Mouse (Mus musculus) left cerebral cortex, adult 8-10 months (tissue): Measurements from ENCODE around the gene Tbx6. TPM values are rescaled to one million over a fixed set of nuclear protein-coding genes. Genes with fewer than 3 reads are reported as not detected.

Experiments used
- DNase-seq, 2 experiments: peaks; one replicate each; pipeline ENCODE4 v3.0.0; 2022; ENCODE audit warnings: low spot score in 2 of 2
- total RNA-seq, 4 experiments: library from RNA; stranded (reverse); gene quantifications; 2 replicates each; pipeline ENCODE4 v1.2.4; 2022

Gene Tbx6
- under 1 TPM; 0.63 to 1.00 (median 0.84) TPM for total RNA-seq

DNA sequence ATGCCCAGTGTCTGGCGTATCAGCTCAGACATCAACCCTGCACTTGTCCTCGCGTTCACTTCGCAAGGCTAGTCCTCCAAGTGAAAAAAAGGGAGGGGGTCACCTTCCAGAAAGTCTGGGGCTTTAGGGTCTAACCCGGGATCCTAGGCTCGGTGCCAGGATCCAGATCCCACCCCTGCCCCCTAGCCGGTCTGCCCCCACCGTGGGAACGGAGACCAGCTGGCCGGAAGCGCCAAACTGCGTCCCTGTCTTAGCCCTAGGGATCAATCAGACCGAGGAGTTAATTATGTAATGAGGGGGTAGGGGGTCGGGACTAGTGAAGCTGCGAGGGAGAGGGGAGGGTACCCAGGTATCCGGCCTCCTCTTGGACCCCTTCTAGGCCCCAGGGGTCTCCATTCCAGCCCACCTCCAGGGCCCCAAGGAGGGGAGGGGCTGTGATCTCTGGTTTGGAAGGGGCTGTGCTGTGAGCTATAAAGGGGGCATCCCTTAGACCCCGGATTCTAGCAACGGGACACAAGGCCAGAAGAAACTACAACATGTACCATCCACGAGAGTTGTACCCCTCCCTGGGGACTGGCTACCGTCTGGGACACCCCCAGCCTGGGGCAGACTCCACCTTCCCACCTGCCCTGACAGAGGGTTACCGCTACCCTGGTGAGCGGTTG, at the start of gene Tbx6:
Gene Tbx6, plus strand, starts transcription at position 513 of the 665 bp plus-strand sequence.
- DNase-seq = no peak

DNA sequence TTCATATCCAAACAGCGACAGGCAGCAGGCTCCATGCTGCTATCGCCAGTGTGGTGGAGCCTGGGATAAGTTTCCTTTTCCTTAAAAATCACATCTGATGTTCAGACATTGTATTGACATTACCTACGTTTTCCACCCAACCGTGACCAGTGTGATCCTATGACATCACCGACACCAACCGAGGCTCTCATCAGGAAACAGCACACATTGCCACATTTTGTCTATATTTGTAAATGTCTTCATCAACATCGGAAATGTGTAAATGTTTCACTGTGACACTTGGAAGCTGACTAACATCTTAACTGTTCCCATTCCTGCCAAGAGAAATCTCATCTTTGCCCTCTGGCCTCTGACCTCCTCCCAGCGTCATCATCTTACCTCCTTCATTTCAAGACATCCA, 45.2 kb upstream of the Tbx6 start:
- no peak for DNase-seq

DNA sequence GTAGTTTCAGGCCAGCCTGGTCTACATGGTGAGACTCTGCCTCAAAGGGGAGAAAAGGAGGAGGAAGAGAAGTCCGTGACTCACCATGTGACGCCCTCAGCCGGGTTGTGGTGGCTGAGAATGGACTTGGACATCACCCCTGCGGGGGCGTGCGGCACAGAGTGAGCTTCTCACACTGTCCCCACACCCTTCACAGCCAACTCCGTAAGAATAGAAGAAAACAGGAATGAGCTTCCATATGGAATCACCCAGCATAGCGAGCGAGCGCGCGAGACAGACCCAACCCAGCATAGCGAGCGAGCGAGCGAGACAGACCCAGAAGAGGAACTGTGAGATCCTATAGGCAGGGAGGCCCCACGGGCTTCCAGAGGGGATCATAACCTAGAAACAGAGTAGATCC, 41.7 kb upstream of the Tbx6 start:
- DNase-seq = peak in 1 of 2 experiments; percentile 84

DNA sequence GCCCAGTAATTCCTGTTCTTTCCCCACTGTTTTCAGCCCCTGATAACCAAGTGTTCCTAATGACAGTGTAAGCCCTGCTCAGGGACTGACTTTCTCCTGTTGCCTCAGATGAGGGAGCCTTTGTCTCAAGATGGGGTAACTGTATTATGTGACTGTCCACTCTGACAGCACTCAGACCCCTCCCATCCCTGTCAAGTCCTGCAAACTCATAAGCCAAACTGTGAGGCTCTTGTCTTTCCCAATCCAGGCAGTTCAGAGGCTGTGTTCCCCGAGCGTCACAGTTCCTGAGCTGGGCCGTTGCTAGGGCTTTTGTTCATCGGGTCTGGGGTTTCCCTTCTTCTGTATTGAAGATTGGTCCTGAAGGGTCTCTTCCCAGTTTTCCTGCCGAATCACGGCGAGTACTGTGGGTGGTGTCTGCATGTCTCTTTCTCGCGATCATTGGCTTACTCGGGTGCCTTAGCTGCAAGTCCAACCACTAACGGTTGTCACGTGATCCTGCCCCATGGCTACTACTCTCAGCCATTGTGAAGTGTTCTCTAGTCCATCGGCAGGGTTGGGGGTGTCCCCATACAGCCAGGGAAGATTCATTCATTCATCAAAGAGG, 41.0 kb upstream of the Tbx6 start:
- no peak for DNase-seq

DNA sequence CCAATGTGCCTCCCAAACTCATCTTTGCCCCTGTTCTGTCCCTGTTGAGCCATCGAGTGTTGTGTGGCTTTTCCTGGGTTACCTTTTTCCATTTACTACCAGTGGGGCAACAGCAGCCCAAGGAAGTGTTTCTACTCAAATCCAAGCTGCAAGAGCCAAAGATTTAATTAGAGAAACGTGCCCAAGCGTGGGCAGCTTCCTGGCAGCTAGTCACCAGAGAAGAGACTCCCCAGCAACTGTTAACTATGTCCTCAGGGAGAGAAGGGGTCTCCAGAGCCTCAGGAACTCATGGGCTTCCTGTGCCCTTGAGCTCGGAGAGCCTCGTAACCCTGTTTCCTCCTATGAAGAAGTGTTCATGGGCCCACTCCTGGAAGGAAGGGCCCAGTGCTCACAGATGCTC, 40.3 kb upstream of the Tbx6 start:
- no peak for DNase-seq

DNA sequence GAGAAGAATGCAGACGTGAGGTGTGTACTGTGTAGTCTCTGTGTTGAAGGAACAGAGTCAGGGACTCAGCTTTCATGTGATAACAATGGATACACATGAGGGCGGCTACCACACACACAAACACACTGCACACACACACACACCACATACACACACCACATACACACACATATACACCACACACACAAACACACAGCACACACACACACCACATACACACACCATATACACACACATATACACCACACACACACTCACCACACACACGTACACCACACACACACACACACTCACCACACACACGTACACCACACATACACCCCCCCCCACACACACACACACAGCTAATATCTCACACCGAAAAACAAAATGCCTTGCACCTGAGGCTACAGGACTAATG, 39.8 kb upstream of the Tbx6 start:
- DNase-seq = no peak

DNA sequence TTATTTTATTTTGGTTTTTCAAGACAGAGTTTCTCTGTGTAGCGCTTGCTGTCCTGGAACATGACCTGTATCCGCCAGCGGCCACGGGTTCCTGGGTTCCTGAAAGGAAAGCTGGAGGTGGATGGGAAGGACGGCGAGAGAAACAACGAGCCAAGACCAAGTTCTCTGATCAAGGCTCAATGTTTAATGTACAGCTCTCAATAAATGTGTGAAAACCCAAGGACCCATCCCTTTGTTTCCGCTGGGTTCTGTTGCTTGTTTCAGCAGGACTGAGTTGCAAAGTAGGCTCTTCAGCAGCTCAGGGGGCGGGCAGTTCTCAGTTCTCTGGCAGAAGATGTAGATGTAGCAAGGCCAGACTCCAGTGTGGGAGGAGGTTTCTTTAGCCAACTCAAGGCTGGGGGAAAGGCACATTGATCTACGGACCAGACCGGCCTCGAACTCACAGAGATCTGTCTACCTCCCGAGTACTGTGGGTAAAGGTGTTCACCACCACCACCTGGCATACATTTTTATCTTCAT, 39.3 kb upstream of the Tbx6 start:
- no peak for DNase-seq

DNA sequence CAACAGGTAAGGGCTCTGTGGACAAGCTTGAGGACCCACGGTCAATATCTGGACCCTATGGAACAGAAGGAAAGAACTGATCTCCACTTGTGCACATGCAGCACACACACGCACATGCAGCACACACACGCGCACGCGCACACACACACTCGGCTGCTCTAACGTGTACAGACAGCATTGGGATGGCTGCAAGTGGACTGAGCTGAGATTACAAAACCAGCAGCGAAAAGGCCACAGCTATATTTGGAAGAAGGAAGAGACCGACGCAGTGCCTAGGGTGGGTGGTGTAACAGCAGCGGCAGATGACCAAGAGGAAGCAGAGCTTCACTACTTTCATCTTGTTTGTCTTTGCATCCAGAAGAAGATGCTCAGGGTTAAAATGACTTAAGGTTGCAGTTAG, 35.2 kb upstream of the Tbx6 start:
- peak in 1 of 2 experiments; percentile 22 for DNase-seq

DNA sequence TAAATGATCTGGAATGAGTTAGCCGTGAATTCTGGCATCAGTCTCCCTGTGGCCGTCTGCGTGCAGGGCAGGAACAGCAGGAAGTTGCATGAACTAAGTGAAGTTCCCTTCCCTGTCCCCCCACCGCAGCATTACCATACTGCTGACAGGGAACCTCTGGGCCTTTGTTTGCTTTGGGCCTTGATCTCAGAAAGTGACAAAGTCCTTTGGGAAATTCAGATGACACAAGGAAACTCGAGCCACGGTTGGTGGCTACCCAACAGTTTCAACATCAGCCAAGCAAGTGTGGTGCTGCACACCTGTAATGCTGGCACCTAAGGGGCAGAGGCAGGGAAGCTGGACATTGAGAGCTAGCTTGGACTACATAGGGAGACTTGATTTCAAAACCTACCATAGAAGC, 34.5 kb upstream of the Tbx6 start:
- DNase-seq = no peak

DNA sequence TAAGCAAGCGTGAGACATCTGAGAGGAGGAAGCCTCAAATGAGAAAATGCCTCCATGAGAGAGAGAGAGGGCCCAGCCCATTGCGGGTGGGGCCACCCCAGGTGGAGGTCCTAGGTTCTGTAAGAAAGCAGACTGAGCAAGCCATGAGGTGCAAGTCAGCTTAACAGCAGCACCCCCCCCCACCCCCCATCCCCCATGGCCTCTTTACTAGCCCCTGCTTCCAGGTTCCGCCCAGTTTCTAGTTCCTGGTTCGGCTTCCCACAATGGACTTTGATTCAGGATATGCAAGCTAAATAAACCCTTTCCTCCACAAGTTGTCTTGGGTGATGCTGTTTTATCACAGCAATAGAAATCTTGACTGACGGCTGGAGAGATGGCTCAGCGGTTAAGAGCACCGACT, 32.5 kb upstream of the Tbx6 start:
- DNase-seq = no peak

DNA sequence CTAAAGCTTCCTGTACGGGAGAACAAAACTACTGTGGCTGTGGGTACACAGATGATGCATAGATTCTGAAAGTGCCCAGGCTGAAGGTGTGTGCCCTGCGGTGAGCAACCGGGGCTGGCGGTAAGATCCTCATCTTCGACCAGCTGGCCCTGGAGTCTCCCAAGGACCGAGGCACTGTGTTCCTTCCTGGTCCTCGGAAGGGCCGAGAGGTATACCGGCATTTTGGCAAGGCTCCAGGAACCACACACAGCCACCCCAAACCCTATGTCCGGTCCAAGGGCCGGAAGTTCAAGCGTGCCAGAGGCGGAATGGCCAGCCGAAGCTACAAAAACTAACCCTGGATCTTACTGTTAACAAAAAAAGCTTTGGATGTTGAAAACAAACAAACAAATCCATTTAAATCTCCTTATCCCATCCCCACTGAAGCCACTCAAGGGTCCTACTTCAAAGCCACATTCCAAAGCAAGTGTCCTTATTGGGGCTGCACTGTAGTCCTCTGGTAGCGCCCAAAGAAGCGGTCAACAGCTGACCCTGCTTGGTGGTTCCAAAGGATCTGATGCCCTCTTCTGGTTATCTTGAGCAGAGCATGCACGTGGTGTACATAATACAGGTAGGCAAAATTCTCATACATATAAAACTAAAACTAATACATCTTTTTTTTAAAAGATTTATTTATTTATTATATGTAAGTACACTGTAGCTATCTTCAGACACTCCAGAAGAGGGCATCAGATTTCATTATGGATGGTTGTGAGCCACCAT, 31.5 kb upstream of the Tbx6 start:
- DNase-seq = no peak

DNA sequence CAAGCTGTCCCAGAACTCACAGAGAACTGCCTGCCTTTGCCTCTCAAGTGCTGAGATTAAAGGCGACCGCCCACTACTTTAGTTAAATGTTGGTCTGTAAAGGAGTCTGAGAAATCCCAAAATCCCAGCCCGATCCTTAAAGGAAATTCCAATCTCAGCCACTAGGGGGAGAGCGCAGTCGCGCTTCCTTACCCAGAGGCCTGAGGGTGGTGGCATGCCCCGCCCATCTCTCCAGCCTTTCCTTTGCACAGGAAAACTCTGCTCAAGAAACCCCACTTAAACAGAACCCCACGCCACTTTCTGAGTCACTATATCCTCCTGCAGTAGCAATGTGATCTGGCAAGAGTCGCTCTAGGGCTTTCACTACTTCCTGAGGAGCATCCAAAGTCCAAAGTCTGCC, 26.4 kb upstream of the Tbx6 start:
- DNase-seq = peak; percentile 55 to 64

DNA sequence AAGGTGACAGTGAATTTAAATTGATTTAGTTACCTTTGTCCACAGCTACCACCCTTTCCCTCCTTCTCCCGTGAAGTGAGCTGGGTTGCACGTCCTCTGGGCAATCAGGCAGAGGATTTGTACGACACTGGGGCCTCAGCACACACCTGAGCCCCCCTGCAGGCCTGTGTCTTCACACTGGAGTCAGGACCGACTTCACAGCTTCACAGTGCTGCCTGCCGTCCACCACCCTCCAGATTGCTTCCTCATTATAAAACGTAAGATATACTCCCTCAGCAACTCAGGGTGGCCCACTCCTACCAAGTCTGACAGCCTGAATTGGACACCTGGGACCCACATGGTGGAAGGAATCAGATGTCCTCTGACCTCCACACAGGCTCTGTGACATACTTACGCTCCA, 22.7 kb upstream of the Tbx6 start:
- no peak for DNase-seq

DNA sequence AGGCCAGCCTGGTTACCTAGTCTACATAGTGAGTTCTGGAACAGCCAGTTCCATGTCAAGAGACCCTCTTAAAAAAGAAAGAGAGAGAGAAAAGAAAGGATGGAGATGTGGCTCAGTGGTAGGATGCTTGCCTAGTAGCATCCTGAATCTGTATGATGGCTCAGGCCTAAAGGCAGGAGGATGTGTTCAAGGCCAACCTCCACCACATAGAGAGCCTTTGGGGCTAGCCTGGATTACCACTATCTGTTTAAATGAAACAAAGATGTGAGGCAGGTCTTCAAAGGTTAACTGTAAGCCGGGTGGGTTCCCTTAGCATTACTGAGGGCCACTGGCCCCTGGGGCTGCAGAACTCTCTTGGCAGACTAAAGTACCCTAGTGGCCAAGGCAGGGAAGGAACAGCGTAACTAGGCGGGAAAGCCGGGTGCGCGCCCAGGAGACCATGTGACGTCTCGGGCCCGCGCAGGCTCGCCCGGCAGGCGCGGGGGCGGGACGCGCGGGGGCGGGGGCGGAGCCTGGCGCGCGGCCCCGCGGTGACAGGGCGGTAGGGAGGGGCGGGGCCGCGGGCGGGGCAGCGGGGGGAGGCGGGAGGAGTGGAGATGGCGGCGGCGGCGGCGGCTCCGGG, 22.1 kb upstream of the Tbx6 start, which contains the start of gene Mapk3:
Gene Mapk3, plus strand, starts transcription at position 552 of the 622 bp plus-strand sequence.
- peak; percentile 68 to 90 for DNase-seq

DNA sequence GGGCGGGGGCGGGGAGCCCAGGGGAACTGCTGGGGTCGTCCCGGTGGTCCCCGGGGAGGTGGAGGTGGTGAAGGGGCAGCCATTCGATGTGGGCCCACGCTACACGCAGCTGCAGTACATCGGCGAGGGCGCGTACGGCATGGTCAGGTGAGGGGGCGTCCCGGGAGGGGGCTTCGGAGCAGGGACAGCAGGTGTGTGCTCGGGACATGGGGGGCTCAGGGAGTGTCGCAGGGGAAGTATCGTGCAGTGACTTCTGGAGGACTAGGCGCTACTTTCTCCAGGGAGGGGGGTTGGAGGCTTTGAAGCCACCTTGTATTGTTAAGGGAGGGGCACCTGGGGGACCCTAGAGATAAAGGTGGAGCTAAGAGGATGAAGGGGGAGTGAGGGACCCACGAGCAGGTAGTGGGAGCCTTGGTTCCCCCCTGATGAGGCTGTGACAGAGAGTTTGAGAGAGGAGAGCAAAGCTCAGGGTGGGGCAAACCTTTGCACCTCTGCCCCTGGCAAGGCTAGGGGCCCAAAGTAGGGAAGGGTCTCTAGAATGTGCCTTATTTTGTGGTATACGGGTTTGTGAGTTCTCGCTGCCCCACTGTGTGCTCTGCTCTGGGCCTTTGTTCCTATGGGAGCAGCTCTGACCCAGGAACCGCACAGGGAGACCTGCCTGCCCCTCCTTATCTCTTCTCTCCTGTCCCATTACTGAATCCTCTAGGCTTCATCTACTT, 21.5 kb upstream of the Tbx6 start:
- peak in 1 of 2 experiments; percentile 13 for DNase-seq

DNA sequence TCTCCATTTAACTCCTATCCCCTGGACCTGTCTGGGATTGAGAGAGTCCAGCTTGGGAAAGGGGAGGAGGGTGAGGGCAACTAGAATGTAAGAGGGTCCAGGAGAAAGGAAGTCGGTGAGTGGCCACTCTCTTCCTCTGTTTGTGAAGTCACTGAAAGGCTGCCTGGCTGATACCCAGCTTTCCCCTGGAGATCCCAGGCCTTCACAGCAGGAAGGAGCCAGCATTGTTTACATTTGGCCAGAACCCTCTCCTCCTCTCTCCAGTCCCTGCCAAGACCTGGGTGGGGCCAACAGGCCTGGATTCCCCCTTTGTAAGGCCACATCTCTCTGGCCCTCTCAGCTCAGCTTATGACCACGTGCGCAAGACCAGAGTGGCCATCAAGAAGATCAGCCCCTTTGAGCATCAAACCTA, 20.9 kb upstream of the Tbx6 start:
- peak in 1 of 2 experiments; percentile 22 for DNase-seq

DNA sequence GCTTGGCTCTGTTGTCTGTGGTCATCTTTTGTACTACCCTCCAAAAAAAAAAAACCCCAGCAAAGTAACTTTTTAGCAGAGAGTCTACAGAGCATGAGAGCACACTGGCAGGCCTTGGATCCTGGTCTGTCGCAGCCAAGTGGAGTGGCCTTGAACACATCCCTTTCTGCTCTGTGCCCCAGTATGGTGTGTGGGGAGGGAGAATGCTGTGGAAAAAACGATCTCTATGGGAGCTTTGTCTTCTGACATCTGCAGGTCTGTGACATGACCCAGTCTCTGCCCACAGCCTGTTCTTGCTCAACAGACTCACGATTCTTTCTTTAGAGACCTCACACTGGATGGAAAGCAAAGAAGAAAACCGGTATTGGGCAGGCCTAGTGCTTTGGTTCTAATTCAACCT, 20.3 kb upstream of the Tbx6 start:
- DNase-seq = no peak

DNA sequence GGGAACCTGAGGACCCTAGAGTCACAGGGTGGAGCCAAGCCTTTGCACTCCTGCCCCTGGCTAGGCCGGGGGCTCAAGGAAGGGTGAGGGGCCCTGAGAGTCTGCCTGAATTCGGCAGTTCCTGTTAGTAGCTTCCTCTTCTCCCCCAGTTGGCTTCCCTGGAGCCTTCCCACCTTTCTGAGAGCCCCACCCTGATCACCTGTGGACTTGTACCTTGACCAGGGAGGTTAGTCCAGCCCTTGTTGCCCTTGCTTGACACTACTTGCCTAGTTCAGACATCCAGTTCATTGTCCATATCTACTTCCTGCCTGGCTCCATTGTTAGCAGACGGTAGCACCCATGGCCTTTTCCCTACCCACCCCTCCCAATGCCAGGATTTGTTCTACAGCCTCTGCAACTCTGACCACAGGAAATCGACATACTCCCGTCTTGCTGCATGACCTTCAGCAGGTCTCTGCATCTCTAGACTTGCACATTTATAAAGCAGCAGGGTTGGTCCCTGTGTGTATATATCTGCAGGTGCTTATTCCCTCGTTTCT, 19.7 kb upstream of the Tbx6 start:
- no peak for DNase-seq

DNA sequence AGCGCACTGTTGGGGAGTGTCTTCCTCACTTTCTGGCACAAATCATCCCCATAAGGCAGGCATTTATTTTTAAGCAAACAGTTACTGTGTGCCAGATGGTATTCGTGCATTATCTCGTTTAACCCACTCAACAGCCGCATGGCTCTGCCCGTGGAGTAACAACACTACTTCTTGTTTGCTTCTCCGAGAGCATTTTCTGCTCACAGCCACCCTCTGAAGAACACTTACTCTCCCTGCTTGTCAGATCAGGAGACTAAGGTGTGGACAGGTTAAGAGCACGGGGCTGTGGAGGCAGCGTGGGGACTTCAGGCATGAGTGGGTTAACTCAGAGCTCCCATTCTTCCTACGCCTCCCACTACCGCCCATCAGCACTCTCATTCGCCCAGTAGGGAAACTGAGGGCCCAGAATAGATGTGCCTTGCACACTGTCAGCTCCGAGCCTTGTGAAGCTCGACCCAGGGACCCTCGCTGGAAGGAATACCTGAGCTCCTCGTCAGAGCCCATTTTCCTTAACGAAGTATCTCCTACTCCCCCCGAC, 18.7 kb upstream of the Tbx6 start:
- DNase-seq = peak; percentile 34 to 81

DNA sequence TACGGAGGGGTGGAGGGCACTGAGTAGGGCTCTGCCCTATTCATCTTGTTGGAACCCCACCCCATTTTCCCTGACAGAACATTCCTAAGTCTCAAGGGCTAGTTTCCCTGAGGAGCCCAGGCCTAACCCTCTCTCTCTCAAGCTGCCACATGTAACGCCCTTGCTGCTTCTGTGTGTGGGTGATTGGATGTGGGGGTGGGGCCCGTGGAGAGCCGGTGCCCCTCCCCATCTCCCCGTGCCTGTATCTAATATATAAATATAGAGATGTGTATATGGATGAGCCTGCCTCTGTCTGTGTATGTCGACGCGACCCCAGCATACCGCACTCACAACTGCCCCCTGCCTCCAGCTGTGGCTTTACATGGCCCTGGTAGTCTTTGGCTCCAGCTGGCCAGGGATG, 15.7 kb upstream of the Tbx6 start:
- DNase-seq = no peak

DNA sequence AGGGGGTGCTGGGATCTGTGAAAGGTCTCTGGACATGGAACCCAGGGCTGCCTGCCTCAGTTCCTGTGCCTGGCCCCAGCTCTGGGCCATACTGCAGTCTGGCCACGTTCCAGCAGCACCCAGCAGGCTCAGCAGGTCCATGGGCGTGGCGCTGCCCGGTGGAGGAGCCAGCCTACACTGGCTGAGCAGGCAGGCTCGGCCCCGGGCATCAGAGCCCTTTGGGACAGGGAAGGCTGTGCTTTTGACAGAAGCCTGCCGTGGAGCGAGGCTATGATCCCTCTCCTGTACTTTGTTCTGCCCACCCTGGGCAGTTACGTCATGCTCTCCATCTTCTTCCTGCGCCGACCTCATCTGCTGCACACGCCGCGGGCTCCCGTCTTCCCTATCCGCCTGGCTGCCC, 15.1 kb upstream of the Tbx6 start, which contains the start of gene Gdpd3:
Gene Gdpd3, plus strand, starts transcription at position 134 of the 400 bp plus-strand sequence.
- no peak for DNase-seq
